Comparison of ENCODE assay signal across 30 mouse cellular contexts in the genomic region with DNA sequence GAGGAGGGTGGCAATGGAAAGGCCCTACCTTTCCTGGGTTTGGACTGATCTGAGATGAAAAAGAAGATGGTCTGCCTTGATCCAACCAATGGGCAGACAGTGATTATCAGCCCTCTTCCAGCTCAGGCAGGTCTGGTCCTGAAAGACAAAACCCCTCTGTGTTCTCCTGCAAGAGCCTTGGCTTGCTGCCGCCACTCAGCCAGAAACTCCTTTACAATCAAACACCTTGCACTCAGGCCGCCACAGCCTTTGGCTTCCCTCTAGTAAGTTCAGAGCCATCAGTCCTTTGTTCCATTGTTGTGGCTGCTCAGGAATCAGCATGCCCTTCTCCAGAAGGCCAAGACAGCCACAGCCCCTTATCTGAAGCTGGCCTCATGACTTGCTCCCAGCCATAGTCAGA. TPM values are rescaled to one million over a fixed set of nuclear protein-coding genes. Genes with fewer than 3 reads are reported as not detected.
A peak's percentile ranks its signal among the peaks of the same experiment; 100 is the strongest.
DNase-seq lines count a peak whose midpoint lies in the region; ATAC-seq and TF ChIP-seq lines count a peak whose summit lies in the region.
"Had no signal": no experiment of that assay in that cellular context is flagged by ENCODE, and none has a peak within 500 bp of the region (broad histone marks: within the 10 kb centered on the region; RNA-seq: fewer than 3 reads in every experiment).

No protein-coding gene starts in this region.

- no peaks in the 10 kb centered on the region for H3K9me3 ChIP-seq in heart, embryonic 15.5 days (replicated peaks)
- no peaks in the 10 kb centered on the region for H3K9me3 ChIP-seq in lung, embryonic 15.5 days
- H3K9me3 ChIP-seq in forebrain, embryonic 15.5 days: no peaks in the 10 kb centered on the region
- H3K9me3 ChIP-seq: embryonic facial prominence, embryonic 12.5 days; G1E; hindbrain, embryonic 15.5 days; limb, embryonic 10.5 days; liver, embryonic 15.5 days; megakaryocyte, embryonic 14.5 days; midbrain, embryonic 15.5 days; neural tube, embryonic 12.5 days had no signal

- no peak overlapping the region for H3K9ac ChIP-seq in heart, embryonic 15.5 days
- no peak overlapping the region for H3K9ac ChIP-seq in lung, embryonic 15.5 days
- no peak overlapping the region for H3K9ac ChIP-seq in forebrain, embryonic 15.5 days (replicated peaks)
- H3K9ac ChIP-seq: embryonic facial prominence, embryonic 12.5 days; hindbrain, embryonic 15.5 days; liver, embryonic 15.5 days; midbrain, embryonic 15.5 days; neural tube, embryonic 12.5 days had no signal

- H3K27ac ChIP-seq in gastrocnemius, adult 2 months: peak overlapping the region; percentile 70; the same call in 1 of the 2 replicates
- peak overlapping the region; percentile 60 for H3K27ac ChIP-seq in heart, embryonic 15.5 days
- H3K27ac ChIP-seq in lung, embryonic 15.5 days: peak overlapping the region; percentile 48
- peak overlapping the region; percentile 25; the same call in 1 of the 2 replicates for H3K27ac ChIP-seq in forebrain, embryonic 15.5 days (replicated peaks)
- H3K27ac ChIP-seq: embryonic facial prominence, embryonic 12.5 days; hindbrain, embryonic 15.5 days; limb, embryonic 10.5 days; liver, embryonic 15.5 days; midbrain, embryonic 15.5 days; neural tube, embryonic 12.5 days had no signal

- no peak overlapping the region for H3K4me2 ChIP-seq in heart, embryonic 15.5 days
- H3K4me2 ChIP-seq in lung, embryonic 15.5 days: no peak overlapping the region
- H3K4me2 ChIP-seq in forebrain, embryonic 15.5 days (replicated peaks): no peak overlapping the region
- H3K4me2 ChIP-seq: embryonic facial prominence, embryonic 12.5 days; hindbrain, embryonic 15.5 days; liver, embryonic 15.5 days; midbrain, embryonic 15.5 days; neural tube, embryonic 12.5 days had no signal

- peaks cover 52% of the 10 kb centered on the region for H3K4me1 ChIP-seq in heart, embryonic 15.5 days (replicated peaks)
- H3K4me1 ChIP-seq in lung, embryonic 15.5 days: peaks cover 18% of the 10 kb centered on the region
- peaks cover 17% of the 10 kb centered on the region for H3K4me1 ChIP-seq in forebrain, embryonic 15.5 days

- TF ChIP-seq CTCF in gastrocnemius, adult 2 months (IDR thresholded peaks at IDR 0.05): no peak

- no peak for DNase-seq in gastrocnemius, adult 2 months
- DNase-seq in gastrocnemius, postnatal 36 days: no peak
- DNase-seq in heart, postnatal 10 days: no peak
- no peak for DNase-seq in lung, postnatal 36 days
- DNase-seq: adrenal gland, adult 2 months; B cell, adult 2 months; cerebellum, adult 11-12 months; cerebellum, postnatal 10 days; gastrocnemius, postnatal 10 days; kidney, adult 9 months; kidney, postnatal 14 days; liver; lung, postnatal 10 days; right cerebral cortex, postnatal 14 days; spleen, adult 18-20 months had no signal

- ATAC-seq in heart, embryonic 15.5 days (replicated peaks; ENCODE audit: insufficient number of reproducible peaks, insufficient read depth, low FRiP score, low read depth): no peak
- no peak for ATAC-seq in lung, embryonic 15.5 days (ENCODE audit: borderline replicate concordance, extremely low read depth, low FRiP score, low TSS enrichment)
- ATAC-seq in forebrain, embryonic 15.5 days (replicated peaks): no peak
- ATAC-seq: intestine, embryonic 16.5 days; midbrain, embryonic 15.5 days; Patski had no signal

- intact Hi-C loops in gastrocnemius, adult 2 months (cut with DNase I): no loop called here
- intact Hi-C loops in gastrocnemius, postnatal 36 days (cut with DNase I): no loop called here
- intact Hi-C loops in heart, postnatal 10 days (cut with DNase I): loop anchor here (5.0 kb wide), 1 partner anchor 74 kb away; no protein-coding TSS in a partner anchor

- H3K36me3 ChIP-seq in heart, embryonic 15.5 days: peaks cover 18% of the 10 kb centered on the region
- H3K36me3 ChIP-seq in lung, embryonic 15.5 days: peaks cover 8% of the 10 kb centered on the region; the same call in 1 of the 2 replicates
- H3K36me3 ChIP-seq in forebrain, embryonic 15.5 days: no peaks in the 10 kb centered on the region
- H3K36me3 ChIP-seq: G1E; hindbrain, embryonic 15.5 days; midbrain, embryonic 15.5 days had no signal

- H3K27me3 ChIP-seq in heart, embryonic 15.5 days: no peaks in the 10 kb centered on the region
- H3K27me3 ChIP-seq in lung, embryonic 15.5 days: no peaks in the 10 kb centered on the region
- no peaks in the 10 kb centered on the region for H3K27me3 ChIP-seq in forebrain, embryonic 15.5 days
- H3K27me3 ChIP-seq: CH12.LX; embryonic facial prominence, embryonic 12.5 days; hindbrain, embryonic 15.5 days; liver, embryonic 15.5 days; midbrain, embryonic 15.5 days; neural tube, embryonic 12.5 days; Patski had no signal

- H3K4me3 ChIP-seq in gastrocnemius, adult 2 months: no peak overlapping the region
- no peak overlapping the region for H3K4me3 ChIP-seq in heart, embryonic 15.5 days
- H3K4me3 ChIP-seq in lung, embryonic 15.5 days: no peak overlapping the region
- no peak overlapping the region for H3K4me3 ChIP-seq in forebrain, embryonic 15.5 days
- H3K4me3 ChIP-seq: embryonic facial prominence, embryonic 12.5 days; erythroblast, embryonic 14.5 days; hindbrain, embryonic 15.5 days; limb, embryonic 10.5 days; liver, embryonic 15.5 days; megakaryocyte, embryonic 14.5 days; midbrain, embryonic 15.5 days; neural tube, embryonic 12.5 days had no signal

- 48% methylated on average over 2 of the region's 2 CpGs for WGBS in heart, embryonic 15.5 days
- 52% methylated on average over 2 of the region's 2 CpGs for WGBS in lung, embryonic 15.5 days
- 49% methylated on average over 2 of the region's 2 CpGs for WGBS in forebrain, embryonic 15.5 days

RNA-seq across cellular contexts. Expression of a gene that starts 15.9 kb away (rescaled TPM):
- 10 to 100 TPM; 20.6 to 47.1 TPM for total RNA-seq in gastrocnemius, adult 2 months (2021)
- 10 to 100 TPM; 44.0 to 49.7 TPM for total RNA-seq in gastrocnemius, postnatal 36 days (2021)
- polyA plus RNA-seq in heart, embryonic 15.5 days (2015; fragmentation: Nextera tagmentation; extraction: Ambion mirVana): 59.1 and 77.0 TPM in 2 replicates
- total RNA-seq in heart, postnatal 10 days (2021): 100 to 1,000 TPM; 135 to 141 TPM
- polyA plus RNA-seq in lung, embryonic 15.5 days (2015; fragmentation: Nextera tagmentation; extraction: Ambion mirVana): 32.2 and 34.1 TPM in 2 replicates
- 10.0 and 10.8 TPM in 2 replicates for polyA plus RNA-seq in forebrain, embryonic 15.5 days (2015; fragmentation: Nextera tagmentation; extraction: Ambion mirVana)
- polyA plus RNA-seq: erythroblast, embryonic 14.5 days; G1E had no signal
